Mouse (Mus musculus) liver, adult (tissue): Measurements from ENCODE around the gene Trub1.

Experiments used
- GATA4 ChIP-seq: IDR thresholded peaks from 2 replicates; pipeline ENCODE4 v1.6.1; 2014; ENCODE audit warnings: mild to moderate bottlenecking, low read length; ENCODE audit not compliant: insufficient replicate concordance

Trub1 gene

DNA sequence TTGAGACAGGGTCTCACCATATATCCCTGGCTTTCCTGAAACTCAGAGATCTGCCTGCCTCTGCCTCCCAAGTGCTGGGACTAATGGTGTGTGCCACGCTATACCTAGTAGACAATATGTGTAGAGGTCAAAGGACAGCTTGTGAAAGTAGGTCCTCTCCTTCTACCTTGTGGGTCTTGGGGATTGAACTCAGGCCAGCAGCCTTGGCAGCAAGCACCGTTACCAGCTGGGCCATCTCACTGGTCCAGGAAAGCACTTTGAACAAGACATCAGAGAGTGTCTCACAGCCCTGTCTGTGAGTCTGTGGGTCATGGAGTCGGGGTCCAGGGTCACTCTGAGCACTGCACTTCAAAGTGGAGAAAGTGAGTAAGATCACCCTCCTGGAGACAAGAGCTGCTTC lies 24.1 kb upstream of the Trub1 start:
- no peak for TF ChIP-seq GATA4

DNA sequence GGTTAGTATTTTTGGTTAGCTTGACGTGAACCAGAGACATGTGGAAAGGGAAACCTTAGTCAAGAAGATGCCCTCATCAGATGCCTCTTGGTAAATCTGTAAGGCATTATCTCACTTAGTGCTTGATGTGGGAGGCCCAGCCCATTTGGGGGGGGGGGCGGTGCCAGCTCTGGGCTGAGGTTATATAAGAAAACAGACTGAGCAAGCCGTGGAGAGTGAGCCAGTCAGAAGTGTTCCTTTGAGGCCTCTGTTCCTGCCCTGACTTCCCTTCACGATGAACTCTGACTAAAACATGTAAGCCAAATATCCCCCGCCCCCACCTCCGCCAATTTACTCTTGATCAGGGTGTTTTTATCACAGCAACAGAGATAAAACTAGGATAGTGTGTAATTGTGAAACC lies 22.8 kb upstream of the Trub1 start:
- TF ChIP-seq GATA4, result no peak

DNA sequence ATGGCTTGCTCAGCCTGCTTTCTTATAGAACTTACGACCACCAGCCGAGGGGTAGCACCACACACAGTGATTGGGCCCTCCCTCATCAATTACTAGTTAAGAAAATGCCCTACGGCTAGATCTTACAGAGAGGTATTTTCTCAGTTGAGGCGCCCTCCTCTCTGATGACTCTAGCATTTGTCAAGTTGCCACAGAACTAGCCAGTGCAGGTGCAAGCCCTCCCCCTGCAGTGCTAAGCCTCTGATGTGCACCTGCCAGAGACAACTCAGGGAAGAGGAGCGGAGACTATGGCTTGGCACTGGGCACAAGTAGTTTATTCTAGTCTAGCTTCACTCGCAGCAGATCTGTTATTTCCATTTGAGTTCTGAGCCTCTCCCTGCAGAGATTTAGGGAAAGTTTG lies 21.2 kb upstream of the Trub1 start:
- no peak for TF ChIP-seq GATA4

DNA sequence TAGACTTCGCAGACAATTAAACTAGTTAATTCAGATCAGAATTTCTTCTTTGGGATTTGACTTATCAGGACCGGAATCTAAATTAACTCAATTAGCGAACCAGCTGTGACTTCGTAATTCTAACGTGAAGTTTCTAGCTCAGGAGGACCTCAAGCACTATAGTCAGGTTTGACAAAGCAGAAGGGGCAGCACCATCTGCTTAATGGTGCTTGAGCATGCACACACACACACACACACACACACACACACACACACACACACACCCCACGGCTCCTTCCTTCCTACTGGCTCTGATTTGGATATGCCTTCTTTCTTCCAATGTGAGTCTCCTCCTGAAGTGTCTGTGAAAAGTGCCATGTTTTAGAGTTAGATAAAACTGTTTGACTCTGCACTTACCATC lies 18.7 kb upstream of the Trub1 start:
- TF ChIP-seq GATA4, result no peak

DNA sequence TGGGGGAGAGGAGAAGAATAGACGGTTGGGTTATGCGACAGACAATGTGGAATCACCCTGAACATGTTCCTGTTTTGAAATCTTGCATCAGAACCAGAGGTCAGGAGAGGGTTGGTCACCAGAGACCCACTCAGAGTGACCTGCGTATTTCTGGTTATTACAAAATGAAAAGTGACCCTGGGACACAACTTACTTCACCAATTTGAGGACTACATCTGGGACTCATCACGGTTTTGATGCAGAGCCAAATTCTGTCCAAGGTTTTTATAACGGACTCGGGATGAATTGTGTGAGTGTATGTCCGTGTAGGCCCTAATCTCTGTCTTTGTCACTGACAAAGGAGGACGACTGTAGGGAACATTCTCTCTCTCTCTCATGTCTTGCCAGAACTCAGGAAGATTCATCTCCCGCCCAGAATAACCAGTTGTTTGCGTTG lies 16.1 kb upstream of the Trub1 start:
- no peak for TF ChIP-seq GATA4

DNA sequence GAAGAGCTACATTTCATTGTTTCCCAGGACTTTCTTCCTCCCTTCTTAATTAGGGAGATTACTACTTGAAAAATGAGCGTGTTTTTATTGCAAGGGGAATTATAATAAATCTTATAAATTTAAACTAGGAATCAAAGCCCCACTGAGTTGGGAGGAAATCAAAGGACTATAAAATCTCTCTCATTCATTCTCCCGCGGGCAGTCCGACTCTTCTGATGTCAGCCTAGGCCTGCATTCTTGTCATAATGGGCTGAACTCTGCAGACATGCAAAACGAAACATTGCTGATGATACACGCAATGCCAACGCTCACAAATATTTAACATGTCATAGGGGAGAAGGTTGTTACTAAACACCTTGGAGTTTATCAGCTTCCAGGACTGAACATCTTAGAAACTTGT lies 15.7 kb upstream of the Trub1 start:
- no peak for TF ChIP-seq GATA4

DNA sequence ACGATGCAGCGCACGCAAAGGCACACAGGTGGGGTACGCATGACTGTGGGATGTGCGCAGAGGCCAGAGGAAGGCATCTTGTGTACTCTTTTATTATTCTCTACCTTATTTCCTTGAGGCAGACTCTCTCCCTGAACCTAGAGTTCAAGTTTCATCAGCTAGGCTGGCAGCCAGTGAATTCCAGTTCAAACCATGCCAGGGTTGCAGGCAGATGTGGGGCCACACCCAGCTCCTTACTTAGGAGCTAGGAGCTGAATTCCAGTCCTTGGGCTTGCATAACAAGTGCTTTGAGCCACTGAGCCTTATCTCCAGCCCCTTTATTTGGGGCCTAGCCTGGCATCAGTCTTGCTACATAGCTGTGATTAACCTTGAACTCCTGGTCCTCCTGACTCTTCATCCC lies 13.4 kb upstream of the Trub1 start:
- TF ChIP-seq GATA4, result no peak

DNA sequence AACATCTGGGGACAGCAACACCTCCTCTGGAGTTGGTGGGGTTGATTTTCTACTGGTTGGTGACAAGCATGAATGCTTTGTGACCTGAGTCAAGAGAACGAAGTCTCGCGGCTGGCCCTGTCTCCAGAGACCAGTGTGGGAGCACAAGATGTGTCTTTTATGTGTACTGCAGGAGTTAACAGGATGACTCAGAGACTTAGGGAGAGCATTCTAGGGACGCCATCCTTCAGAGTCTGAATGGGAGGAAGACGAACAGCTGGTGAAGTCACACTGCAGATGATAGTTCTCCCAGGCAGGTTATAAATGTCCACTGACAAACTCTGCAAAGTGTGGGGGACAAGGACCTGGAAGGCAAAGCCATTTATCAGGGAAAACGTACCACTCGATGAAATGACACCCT lies 11.2 kb upstream of the Trub1 start:
- no peak for TF ChIP-seq GATA4

DNA sequence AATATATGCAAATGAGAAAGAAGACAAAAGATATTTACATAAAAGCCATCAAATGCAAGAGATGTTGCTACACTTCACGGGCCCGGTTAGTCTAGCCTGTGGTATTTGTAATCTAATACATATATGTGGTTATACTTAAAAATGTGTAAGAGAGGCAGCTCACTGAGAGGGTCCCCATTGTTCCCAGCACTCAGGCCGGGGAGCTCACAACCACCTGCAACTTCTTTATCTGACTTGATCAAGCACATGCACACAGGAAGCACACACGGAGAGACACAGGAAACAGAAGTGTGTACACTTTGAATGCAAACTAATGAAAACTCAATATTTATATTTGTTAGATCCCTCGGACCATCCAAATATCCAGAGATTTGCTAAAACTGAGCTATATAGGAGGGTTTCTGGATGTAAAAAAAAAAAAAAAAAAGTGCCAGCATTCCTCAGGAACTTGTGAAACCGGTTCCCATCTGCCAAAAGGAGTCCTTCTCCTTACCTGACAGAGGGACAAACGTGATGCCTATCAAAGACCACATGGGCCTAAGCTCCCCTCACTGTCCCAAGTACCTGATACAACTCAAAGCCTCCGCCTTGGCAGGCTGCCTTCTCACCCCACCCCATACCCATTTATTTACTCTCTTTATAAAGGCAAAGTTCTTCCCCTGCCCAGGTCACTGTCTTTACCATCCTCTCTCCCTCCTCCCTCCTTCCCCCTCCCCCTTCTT lies 9.6 kb upstream of the Trub1 start:
- no peak for TF ChIP-seq GATA4

DNA sequence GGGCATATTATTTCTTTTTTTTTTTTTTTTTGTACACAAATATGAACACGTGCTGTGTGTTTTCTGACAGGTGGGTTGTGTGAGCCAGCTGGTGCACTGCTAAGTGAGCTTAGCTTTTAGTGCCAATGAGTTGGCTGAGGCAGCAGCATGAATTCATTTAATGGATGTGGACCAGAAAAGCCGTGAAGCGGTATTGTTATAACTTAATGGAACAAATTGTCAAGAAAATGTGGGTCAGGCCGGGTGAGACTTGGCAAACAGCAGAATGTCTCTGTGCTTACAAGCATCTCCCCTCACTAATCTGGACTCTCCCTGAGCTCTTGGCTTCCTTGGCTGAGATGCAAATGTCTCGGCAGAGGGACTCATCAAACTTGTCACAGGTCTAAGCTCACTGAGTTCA lies 7.7 kb upstream of the Trub1 start:
- TF ChIP-seq GATA4, result no peak

DNA sequence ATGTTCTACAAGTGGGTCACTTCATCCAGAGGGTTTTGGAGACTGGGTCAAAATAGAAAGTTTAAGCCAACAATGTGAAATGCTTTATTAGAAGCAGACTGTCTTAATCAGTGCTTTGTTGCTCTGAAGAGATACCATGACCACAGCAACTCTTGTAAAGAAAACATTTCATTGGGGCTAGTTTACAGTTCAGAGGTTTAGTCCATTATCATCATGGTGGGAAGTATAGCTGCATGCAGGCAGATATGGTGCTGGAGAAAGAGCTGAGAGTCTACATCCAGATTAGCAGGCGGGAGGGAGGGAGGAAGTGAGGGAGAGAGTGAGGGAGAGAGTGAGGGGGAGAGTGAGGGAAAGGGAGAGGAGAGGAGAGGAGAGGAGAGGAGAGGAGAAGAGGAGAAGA lies 1.9 kb upstream of the Trub1 start:
- TF ChIP-seq GATA4, result no peak

DNA sequence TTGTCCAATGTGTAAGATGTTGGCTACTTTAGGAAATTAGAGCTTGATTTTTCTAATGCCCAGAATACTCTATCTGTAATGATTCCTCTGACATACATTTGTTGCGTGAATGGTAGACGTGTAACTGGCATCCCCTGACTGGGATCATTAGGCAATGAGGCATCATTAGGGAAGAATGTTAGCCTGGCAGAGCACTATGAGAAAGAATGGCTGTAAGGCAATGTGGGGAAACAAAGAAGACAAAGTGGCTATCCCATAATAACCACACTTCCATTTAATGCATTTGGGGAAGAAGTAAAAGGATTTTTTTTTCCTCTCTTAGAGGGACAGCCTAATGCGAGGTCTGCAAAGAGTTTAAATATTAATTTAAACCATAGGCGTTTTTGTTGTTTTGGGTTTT lies 950 bp upstream of the Trub1 start:
- no peak for TF ChIP-seq GATA4

DNA sequence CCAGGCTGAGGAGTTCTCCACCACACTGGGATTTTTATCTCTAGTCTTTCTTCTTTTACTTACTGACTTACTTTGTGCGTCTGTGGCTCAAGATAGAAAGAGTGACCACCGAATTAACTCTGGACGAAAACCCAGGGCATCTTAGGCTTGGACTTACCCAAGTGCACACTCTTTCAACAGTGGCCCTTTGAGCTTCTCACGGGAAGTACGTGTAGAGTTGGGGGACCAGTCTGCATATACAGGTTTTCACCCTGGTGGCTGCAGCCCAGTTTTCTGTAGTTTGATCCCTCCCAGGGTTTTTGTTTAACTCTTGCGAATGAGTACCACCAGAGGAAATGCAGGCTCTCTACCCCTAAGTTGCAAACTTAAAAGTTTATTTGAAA lies 497 bp downstream of the Trub1 start:
- TF ChIP-seq GATA4, result no peak

DNA sequence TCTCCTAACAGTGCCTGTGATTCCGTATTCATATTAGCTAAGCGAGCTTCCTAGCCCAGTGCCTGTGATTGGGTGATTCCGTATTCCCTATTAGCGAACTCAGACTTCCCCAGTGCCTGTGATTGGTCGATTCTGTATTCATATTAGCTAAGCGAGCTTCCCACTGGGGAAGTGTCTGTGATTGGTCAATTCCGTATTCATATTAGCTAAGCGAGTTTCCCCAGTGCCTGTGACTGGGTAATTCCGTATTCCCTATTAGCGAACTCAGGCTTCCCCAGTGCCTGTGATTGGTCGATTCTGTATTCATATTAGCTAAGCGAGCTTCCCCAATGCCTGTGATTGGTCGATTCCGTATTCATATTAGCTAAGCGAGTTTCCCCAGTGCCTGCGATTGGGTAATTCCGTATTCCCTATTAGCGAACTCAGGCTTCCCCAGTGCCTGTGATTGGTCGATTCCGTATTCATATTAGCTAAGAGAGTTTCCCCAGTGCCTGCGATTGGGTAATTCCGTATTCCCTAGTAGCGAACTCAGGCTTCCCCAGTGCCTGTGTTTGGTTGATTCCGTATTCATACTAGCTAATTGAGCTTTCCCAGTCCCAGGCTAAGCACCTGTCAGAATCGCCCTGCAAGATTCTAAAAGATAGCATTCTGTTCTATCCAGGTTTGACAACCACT lies 2.7 kb downstream of the Trub1 start:
- TF ChIP-seq GATA4, result no peak

DNA sequence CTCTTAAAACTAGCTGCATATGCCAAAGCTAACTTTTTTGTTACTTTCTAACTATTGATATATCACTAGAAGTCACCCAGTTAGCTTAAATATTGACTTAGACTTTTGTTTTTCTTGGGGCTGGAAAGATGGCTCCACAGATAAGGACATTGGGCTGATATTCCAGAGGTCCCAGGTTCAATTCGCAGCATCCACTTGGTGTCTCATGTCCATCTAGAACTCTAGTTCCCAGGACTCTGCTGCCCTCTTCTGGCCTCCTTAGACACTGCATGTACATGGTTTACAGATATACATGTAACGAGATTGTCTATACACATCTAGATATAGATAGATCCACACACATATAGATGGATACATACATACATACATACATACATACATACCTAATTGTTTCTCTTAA lies 4.4 kb downstream of the Trub1 start:
- TF ChIP-seq GATA4, result no peak

DNA sequence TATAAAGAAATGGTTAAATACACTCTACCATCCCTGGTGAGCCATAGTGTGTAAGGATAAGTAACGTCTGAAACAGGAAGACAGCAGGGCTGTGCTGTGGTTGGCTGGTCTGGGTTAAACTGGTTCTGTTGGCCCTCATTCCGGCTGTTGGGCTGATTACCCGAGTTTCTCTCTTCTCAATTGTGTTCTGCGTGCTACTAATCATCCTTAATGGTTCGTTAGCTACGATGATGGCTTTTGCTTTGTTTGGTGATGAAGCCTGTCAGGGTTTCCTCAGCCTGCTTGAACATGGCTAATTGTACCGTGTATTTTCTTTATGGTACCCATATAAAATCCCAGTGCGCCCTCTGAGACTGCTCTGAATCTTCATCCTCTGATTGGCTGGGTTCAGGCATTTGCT lies 11.0 kb downstream of the Trub1 start:
- TF ChIP-seq GATA4, result no peak

DNA sequence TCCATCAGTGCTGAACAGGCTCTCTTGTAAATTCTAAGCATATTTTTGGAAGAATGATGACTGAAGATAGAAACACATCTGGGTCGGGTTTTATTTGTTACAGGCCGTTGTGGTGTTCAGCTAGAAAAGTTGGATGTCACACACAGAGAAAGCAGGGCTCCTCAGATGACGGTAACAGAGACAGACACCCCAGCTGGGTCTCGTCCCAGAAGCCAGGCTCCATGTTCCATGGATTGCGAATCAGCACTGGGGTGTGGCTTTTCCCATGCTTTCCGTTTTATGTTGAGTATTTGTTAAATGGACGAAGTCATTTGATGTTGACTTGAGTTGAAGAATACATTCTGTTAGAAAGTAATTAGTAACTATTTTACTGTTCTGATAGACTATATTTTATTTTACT lies 13.0 kb downstream of the Trub1 start:
- TF ChIP-seq GATA4, result no peak
